Mouse (Mus musculus): ENCODE data around the gene Ccdc38. TPM values are rescaled to one million over a fixed set of nuclear protein-coding genes. Genes with fewer than 3 reads are reported as not detected.

Gene Ccdc38
- polyA plus RNA-seq, 1 experiment from 2014 or later = 0.34 TPM

GRCm38 (mm10) chr10:93588796-93589195, 48.4 kb downstream of the Ccdc38 start:
- Histone ChIP-seq H3K36me3 (ENCODE audit: control insufficient read depth, insufficient read depth, low read length) (peaks cover 23% of the 10 kb centered on the region), H3K27me3 (ENCODE audit: control insufficient read depth, insufficient read depth, low read length) (no peaks in the 10 kb centered on the region), H3K4me2 (ENCODE audit: low read length) (peak overlapping the region; percentile 75), H3K9me3 (ENCODE audit: control insufficient read depth, low read length) (no peaks in the 10 kb centered on the region), H3K4me3 (replicated peaks; ENCODE audit: low read depth, low read length) (peak overlapping the region; percentile 83), H3K9ac (replicated peaks; ENCODE audit: low read length) (peak overlapping the region; percentile 83), H3K27ac (replicated peaks; ENCODE audit: low read depth, low read length) (peak overlapping the region; percentile 86), H3K4me1 (ENCODE audit: control insufficient read depth, insufficient read depth, low read length) (peaks cover 14% of the 10 kb centered on the region)
- ATAC-seq (ENCODE audit: low FRiP score, low TSS enrichment) (no peak), DNase-seq (no peak)
- WGBS = 2% methylated on average over 11 of the region's 11 CpGs

- Histone ChIP-seq H3K9ac (replicated peaks; ENCODE audit: low read length) (peak within 1 kb of the TSS; percentile 83), H3K27ac (replicated peaks; ENCODE audit: low read depth, low read length) (peak within 1 kb of the TSS; percentile 86), H3K4me3 (replicated peaks; ENCODE audit: low read depth, low read length) (peak within 1 kb of the TSS; percentile 83), H3K9me3 (ENCODE audit: control insufficient read depth, low read length) (no peaks in the 10 kb centered on the region), H3K36me3 (ENCODE audit: control insufficient read depth, insufficient read depth, low read length) (peaks cover 21% of the 10 kb centered on the region), H3K4me1 (ENCODE audit: control insufficient read depth, insufficient read depth, low read length) (peaks cover 14% of the 10 kb centered on the region), H3K4me2 (ENCODE audit: low read length) (peak within 1 kb of the TSS; percentile 75), H3K27me3 (ENCODE audit: control insufficient read depth, insufficient read depth, low read length) (no peaks in the 10 kb centered on the region)
- ATAC-seq (ENCODE audit: low FRiP score, low TSS enrichment) (peak; percentile 92), DNase-seq (peak; percentile 97)
- under 1% methylated on average over 61 of the region's 63 CpGs for WGBS
Observed at GRCm38 (mm10) chr10:93589281-93589848, 48.9 kb downstream of the Ccdc38 start, which contains the start of gene Snrpf. TSS of gene Snrpf (minus strand) at chr10:93589706.

GRCm38 (mm10) chr10:93592456-93592855, 52.0 kb downstream of the Ccdc38 start:
- Histone ChIP-seq H3K4me3 (replicated peaks; ENCODE audit: low read depth, low read length) (no peak overlapping the region), H3K4me2 (ENCODE audit: low read length) (no peak overlapping the region), H3K9me3 (ENCODE audit: control insufficient read depth, low read length) (no peaks in the 10 kb centered on the region), H3K9ac (replicated peaks; ENCODE audit: low read length) (no peak overlapping the region), H3K4me1 (ENCODE audit: control insufficient read depth, insufficient read depth, low read length) (peaks cover 17% of the 10 kb centered on the region), H3K27ac (replicated peaks; ENCODE audit: low read depth, low read length) (no peak overlapping the region), H3K27me3 (ENCODE audit: control insufficient read depth, insufficient read depth, low read length) (no peaks in the 10 kb centered on the region), H3K36me3 (ENCODE audit: control insufficient read depth, insufficient read depth, low read length) (no peaks in the 10 kb centered on the region)
- ATAC-seq (ENCODE audit: low FRiP score, low TSS enrichment) = no peak
- 56% methylated on average over 12 of the region's 12 CpGs for WGBS
- DNase-seq = no peak

GRCm38 (mm10) chr10:93594022-93594482, 53.6 kb downstream of the Ccdc38 start:
- Histone ChIP-seq H3K9ac (replicated peaks; ENCODE audit: low read length) (peak overlapping the region; percentile 65), H3K9me3 (ENCODE audit: control insufficient read depth, low read length) (no peaks in the 10 kb centered on the region), H3K4me1 (ENCODE audit: control insufficient read depth, insufficient read depth, low read length) (0 out of 2 replicates have a peak, but pooled peaks cover 3% of the 10 kb centered on the region), H3K4me2 (ENCODE audit: low read length) (peak overlapping the region; percentile 88), H3K4me3 (replicated peaks; ENCODE audit: low read depth, low read length) (peak overlapping the region; percentile 45), H3K36me3 (ENCODE audit: control insufficient read depth, insufficient read depth, low read length) (no peaks in the 10 kb centered on the region), H3K27me3 (ENCODE audit: control insufficient read depth, insufficient read depth, low read length) (no peaks in the 10 kb centered on the region), H3K27ac (replicated peaks; ENCODE audit: low read depth, low read length) (peak overlapping the region; percentile 67)
- peak; percentile 74 for ATAC-seq (ENCODE audit: low FRiP score, low TSS enrichment)
- DNase-seq = peak; percentile 96
- WGBS = 2% methylated on average over 22 of the region's 22 CpGs

- no peak for ATAC-seq (ENCODE audit: low FRiP score, low TSS enrichment)
- 73% methylated on average over 4 of the region's 4 CpGs for WGBS
- no peak overlapping the region for H3K9ac ChIP-seq (replicated peaks; ENCODE audit: low read length)
Observed at GRCm38 (mm10) chr10:93595831-93596230, 55.4 kb downstream of the Ccdc38 start.

GRCm38 (mm10) chr10:93596641-93597040, 56.2 kb downstream of the Ccdc38 start:
- ATAC-seq (ENCODE audit: low FRiP score, low TSS enrichment) = no peak
- Histone ChIP-seq H3K27ac (replicated peaks; ENCODE audit: low read depth, low read length) (no peak overlapping the region), H3K9me3 (ENCODE audit: control insufficient read depth, low read length) (no peaks in the 10 kb centered on the region), H3K36me3 (ENCODE audit: control insufficient read depth, insufficient read depth, low read length) (no peaks in the 10 kb centered on the region), H3K4me2 (ENCODE audit: low read length) (no peak overlapping the region), H3K4me1 (ENCODE audit: control insufficient read depth, insufficient read depth, low read length) (0 out of 2 replicates have a peak, but pooled peaks cover 3% of the 10 kb centered on the region), H3K27me3 (ENCODE audit: control insufficient read depth, insufficient read depth, low read length) (no peaks in the 10 kb centered on the region), H3K4me3 (replicated peaks; ENCODE audit: low read depth, low read length) (no peak overlapping the region), H3K9ac (replicated peaks; ENCODE audit: low read length) (no peak overlapping the region)
- WGBS = 78% methylated on average over 3 of the region's 3 CpGs
- DNase-seq = no peak

More at GRCm38 (mm10) chr10:93595831-93596230, 55.4 kb downstream of the Ccdc38 start:
- H3K4me1 ChIP-seq (ENCODE audit: control insufficient read depth, insufficient read depth, low read length) = 0 out of 2 replicates have a peak, but pooled peaks cover 3% of the 10 kb centered on the region
- no peak overlapping the region for H3K4me3 ChIP-seq (replicated peaks; ENCODE audit: low read depth, low read length)
- no peaks in the 10 kb centered on the region for H3K36me3 ChIP-seq (ENCODE audit: control insufficient read depth, insufficient read depth, low read length)
- no peak for DNase-seq
- H3K4me2 ChIP-seq (ENCODE audit: low read length) = no peak overlapping the region
- no peak overlapping the region for H3K27ac ChIP-seq (replicated peaks; ENCODE audit: low read depth, low read length)
- no peaks in the 10 kb centered on the region for H3K9me3 ChIP-seq (ENCODE audit: control insufficient read depth, low read length)
- H3K27me3 ChIP-seq (ENCODE audit: control insufficient read depth, insufficient read depth, low read length) = no peaks in the 10 kb centered on the region

GRCm38 (mm10) chr10:93602309-93602708, 61.9 kb downstream of the Ccdc38 start:
- no peak overlapping the region for H3K27ac ChIP-seq (replicated peaks; ENCODE audit: low read depth, low read length)
- no peak overlapping the region for H3K4me3 ChIP-seq (replicated peaks; ENCODE audit: low read depth, low read length)
- H3K9ac ChIP-seq (replicated peaks; ENCODE audit: low read length) = no peak overlapping the region
- no peaks in the 10 kb centered on the region for H3K9me3 ChIP-seq (ENCODE audit: control insufficient read depth, low read length)
- no peak overlapping the region for H3K4me2 ChIP-seq (ENCODE audit: low read length)
- no peaks in the 10 kb centered on the region for H3K4me1 ChIP-seq (ENCODE audit: control insufficient read depth, insufficient read depth, low read length)
- H3K27me3 ChIP-seq (ENCODE audit: control insufficient read depth, insufficient read depth, low read length) = no peaks in the 10 kb centered on the region
- no peaks in the 10 kb centered on the region for H3K36me3 ChIP-seq (ENCODE audit: control insufficient read depth, insufficient read depth, low read length)
- DNase-seq = no peak
- ATAC-seq (ENCODE audit: low FRiP score, low TSS enrichment) = no peak
- 68% methylated on average over 5 of the region's 5 CpGs for WGBS

- ATAC-seq (ENCODE audit: low FRiP score, low TSS enrichment) (no peak), DNase-seq (no peak)
- Histone ChIP-seq H3K9ac (replicated peaks; ENCODE audit: low read length) (no peak overlapping the region), H3K4me3 (replicated peaks; ENCODE audit: low read depth, low read length) (no peak overlapping the region), H3K9me3 (ENCODE audit: control insufficient read depth, low read length) (no peaks in the 10 kb centered on the region), H3K4me1 (ENCODE audit: control insufficient read depth, insufficient read depth, low read length) (no peaks in the 10 kb centered on the region), H3K27me3 (ENCODE audit: control insufficient read depth, insufficient read depth, low read length) (no peaks in the 10 kb centered on the region), H3K36me3 (ENCODE audit: control insufficient read depth, insufficient read depth, low read length) (no peaks in the 10 kb centered on the region), H3K27ac (replicated peaks; ENCODE audit: low read depth, low read length) (no peak overlapping the region), H3K4me2 (ENCODE audit: low read length) (no peak overlapping the region)
- 94% methylated on average over 1 of the region's 1 CpGs for WGBS
Observed at GRCm38 (mm10) chr10:93603256-93603655, 62.8 kb downstream of the Ccdc38 start.

- Histone ChIP-seq H3K27ac (replicated peaks; ENCODE audit: low read depth, low read length) (no peak overlapping the region), H3K9ac (replicated peaks; ENCODE audit: low read length) (no peak overlapping the region), H3K36me3 (ENCODE audit: control insufficient read depth, insufficient read depth, low read length) (no peaks in the 10 kb centered on the region), H3K9me3 (ENCODE audit: control insufficient read depth, low read length) (no peaks in the 10 kb centered on the region), H3K4me1 (ENCODE audit: control insufficient read depth, insufficient read depth, low read length) (no peaks in the 10 kb centered on the region), H3K4me2 (ENCODE audit: low read length) (no peak overlapping the region), H3K27me3 (ENCODE audit: control insufficient read depth, insufficient read depth, low read length) (no peaks in the 10 kb centered on the region), H3K4me3 (replicated peaks; ENCODE audit: low read depth, low read length) (no peak overlapping the region)
- WGBS = 89% methylated on average over 9 of the region's 9 CpGs
- no peak for DNase-seq
- ATAC-seq (ENCODE audit: low FRiP score, low TSS enrichment) = no peak
Observed at GRCm38 (mm10) chr10:93606326-93606725, 65.9 kb downstream of the Ccdc38 start.
